Mouse (Mus musculus) cerebellum, adult 2 months (tissue): ENCODE measurements around the gene Tmem8. TPM values are rescaled to one million over a fixed set of nuclear protein-coding genes. Genes with fewer than 3 reads are reported as not detected.

Experiments
- DNase-seq, 2 experiments: peaks; one replicate each; pipeline ENCODE4 v3.0.0; 2021
- H3K27ac ChIP-seq: fragments of 200-500 bp; 2 replicates; pipeline ENCODE4 v1.5.1; 2012; ENCODE audit warnings: low read length, control low read depth, inconsistent platforms; ENCODE audit not compliant: insufficient read depth
- H3K27me3 ChIP-seq: fragments of 200-500 bp; 2 replicates; pipeline ENCODE4 v1.6.1; 2012; ENCODE audit warnings: inconsistent platforms, mild to moderate bottlenecking, low read length, moderate library complexity; ENCODE audit not compliant: control insufficient read depth, insufficient read depth
- H3K4me1 ChIP-seq: fragments of 200-500 bp; 2 replicates; pipeline ENCODE4 v1.6.1; 2011; ENCODE audit warnings: low read length; ENCODE audit not compliant: control insufficient read depth, insufficient read depth
- H3K4me3 ChIP-seq: fragments of 200-500 bp; replicated peaks from 2 replicates; pipeline ENCODE3; 2011; ENCODE audit warnings: mild to moderate bottlenecking, low read depth, low read length, control low read depth; ENCODE audit not compliant: insufficient read depth
- CTCF ChIP-seq: fragments of 200-500 bp; IDR thresholded peaks from 2 replicates; pipeline ENCODE4 v1.5.1; 2011; ENCODE audit warnings: low read depth, mild to moderate bottlenecking, control low read depth, low read length, moderate library complexity, borderline replicate concordance; ENCODE audit not compliant: insufficient read depth
- POLR2A ChIP-seq: fragments of 200-500 bp; IDR thresholded peaks from 2 replicates; pipeline ENCODE4 v1.6.1; 2011; ENCODE audit warnings: low read length, control low read depth, borderline replicate concordance; ENCODE audit not compliant: insufficient read depth
- WGBS: fragments of 180-500 bp; shearing (Covaris S2); methylation state at CpG from one replicate; pipeline ENCODE4 v1.1.7; 2018; 5-methylcytosine and 5-hydroxymethylcytosine counted together
- polyA plus RNA-seq: library from polyadenylated mRNA; depleted of rRNA; stranded (reverse); fragments of >200 nt; gene quantifications from 2 replicates; pipeline ENCODE4 v1.2.3, GENCODE M21; 2012; rRNA removed

Gene Tmem8
- polyA plus RNA-seq, 1 experiment, result 41.0 TPM

DNA sequence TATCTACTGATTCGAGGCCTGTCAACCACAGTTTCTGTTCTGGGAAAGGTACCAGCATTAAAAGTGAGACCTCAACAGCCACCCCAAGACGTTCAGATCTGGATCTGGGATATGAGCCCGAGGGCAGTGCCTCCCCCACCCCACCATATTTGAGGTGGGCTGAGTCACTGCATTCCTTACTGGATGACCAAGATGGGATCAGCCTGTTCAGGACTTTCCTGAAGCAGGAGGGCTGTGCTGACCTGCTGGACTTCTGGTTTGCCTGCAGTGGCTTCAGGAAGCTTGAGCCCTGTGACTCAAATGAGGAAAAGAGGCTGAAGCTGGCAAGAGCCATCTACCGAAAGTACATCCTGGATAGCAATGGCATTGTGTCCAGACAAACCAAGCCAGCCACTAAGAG lies 29.7 kb downstream of the Tmem8 start:
- Histone ChIP-seq H3K4me1 (peaks cover 2% of the 10 kb centered on the region; the same call in 1 of the 2 replicates), H3K4me3 (no peak overlapping the region), H3K27me3 (no peaks in the 10 kb centered on the region), H3K27ac (no peak overlapping the region)
- DNase-seq, result no peak
- TF ChIP-seq POLR2A (no peak), CTCF (no peak)
- WGBS, result 77% methylated on average over 4 of the region's 4 CpGs

DNA sequence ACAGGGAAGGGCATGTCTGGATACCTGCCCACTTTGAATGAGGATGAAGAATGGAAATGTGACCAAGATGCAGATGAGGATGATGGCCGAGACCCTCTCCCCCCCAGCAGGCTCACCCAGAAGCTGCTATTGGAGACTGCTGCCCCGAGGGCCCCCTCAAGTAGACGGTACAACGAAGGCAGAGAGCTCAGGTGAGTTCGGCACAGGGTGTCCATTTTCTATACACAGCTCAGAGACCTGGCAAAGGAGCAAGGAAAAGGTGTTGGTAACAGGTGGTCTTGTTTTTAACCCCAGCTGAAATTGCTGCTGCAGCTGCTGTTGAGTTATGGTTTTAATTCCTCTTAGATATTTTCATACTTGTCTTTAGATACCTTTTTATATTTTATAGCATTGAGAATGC lies 30.3 kb downstream of the Tmem8 start:
- Histone ChIP-seq H3K4me1 (no peaks in the 10 kb centered on the region; the same call in 1 of the 2 replicates), H3K4me3 (no peak overlapping the region), H3K27me3 (no peaks in the 10 kb centered on the region), H3K27ac (no peak overlapping the region)
- WGBS, result 87% methylated on average over 5 of the region's 5 CpGs
- no peak for TF ChIP-seq POLR2A
- TF ChIP-seq CTCF, result no peak
- no peak for DNase-seq

DNA sequence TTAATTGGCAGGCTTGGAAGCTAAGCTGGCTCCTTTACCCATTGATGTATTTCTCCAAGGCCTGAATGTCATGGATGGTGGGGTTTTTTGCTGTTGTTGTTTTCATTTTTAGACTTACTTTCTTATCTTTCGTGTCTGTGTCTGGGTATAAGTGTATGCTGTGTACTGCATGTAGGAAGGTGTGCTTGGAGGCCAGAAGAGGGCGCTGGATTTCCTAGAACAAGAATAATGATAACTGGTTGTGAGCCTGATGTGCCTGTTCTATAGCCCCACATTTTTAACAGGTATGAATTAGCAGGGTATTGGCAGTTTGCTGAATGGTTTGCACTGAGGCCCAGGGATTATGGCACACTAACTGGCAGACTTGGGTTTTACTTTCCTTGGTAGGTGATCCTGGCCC lies 36.0 kb downstream of the Tmem8 start:
- DNase-seq, result no peak
- Histone ChIP-seq H3K27me3 (no peaks in the 10 kb centered on the region), H3K27ac (no peak overlapping the region), H3K4me3 (no peak overlapping the region), H3K4me1 (no peaks in the 10 kb centered on the region)
- WGBS, result 86% methylated on average over 2 of the region's 2 CpGs
- TF ChIP-seq CTCF (no peak), POLR2A (no peak)

DNA sequence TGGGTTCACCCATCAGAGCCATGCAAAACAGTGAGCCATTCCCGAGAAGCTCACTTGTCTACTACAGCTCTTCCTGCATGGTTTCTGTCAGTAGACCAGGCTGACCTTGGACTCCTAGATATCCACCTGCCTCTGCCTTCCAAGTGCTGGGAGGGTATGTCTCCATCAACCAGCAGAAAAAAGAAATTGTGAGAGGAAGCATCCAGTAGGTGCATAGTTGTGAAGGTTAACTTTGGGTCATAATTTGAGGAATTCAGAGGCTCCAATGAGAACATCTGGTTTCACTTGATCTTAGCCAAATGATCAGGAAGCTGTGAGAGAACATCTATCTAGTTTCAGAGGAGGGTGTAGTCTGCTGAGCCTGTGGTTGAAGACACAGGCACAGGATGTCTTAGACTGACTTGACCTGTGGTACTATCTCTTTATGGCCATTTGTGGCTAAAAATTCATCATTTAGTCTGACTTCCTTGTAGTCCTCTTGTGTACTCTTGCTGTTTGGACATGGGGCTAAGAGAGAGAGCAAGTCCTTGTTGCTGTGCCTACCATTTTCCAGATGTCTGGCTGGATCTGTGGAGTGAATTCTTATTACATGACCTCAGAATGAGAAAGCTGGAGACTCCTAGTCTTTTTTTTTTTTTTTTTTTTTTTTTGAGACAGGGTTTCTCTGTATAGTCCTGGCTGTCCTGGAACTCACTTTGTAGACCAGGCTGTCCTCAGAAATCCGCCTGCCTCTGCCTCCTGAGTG lies 39.0 kb downstream of the Tmem8 start:
- 94% methylated on average over 2 of the region's 2 CpGs for WGBS
- TF ChIP-seq POLR2A, result no peak
- H3K4me1 ChIP-seq, result no peaks in the 10 kb centered on the region

DNA sequence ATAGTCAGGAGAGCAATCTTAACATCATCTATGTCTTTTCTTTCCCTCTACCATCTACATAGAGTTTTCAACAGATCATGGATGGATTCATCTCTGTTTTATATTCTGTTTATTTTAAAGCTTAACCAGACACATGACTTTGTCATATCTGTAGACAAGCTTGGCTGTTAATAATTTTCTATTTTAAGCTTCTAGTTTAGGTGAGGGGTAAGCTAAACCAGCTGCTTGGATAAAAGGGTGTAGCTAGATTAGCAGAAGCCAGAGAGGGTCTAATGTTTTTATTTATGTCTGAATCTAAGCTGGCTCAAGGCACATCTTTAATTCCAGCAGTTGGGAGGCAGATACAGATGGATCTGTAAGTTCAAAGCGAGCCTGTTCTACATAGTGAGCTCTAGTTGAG lies 49.6 kb downstream of the Tmem8 start:
- WGBS, result 90% methylated on average over 1 of the region's 1 CpGs
- H3K27ac ChIP-seq, result no peak overlapping the region
- no peaks in the 10 kb centered on the region for H3K27me3 ChIP-seq
- TF ChIP-seq POLR2A (no peak), CTCF (no peak)
- DNase-seq, result no peak
- no peak overlapping the region for H3K4me3 ChIP-seq
- peaks cover 7% of the 10 kb centered on the region; the same call in 1 of the 2 replicates for H3K4me1 ChIP-seq

More for the DNA sequence above, 39.0 kb downstream of the Tmem8 start:
- no peak overlapping the region for H3K27ac ChIP-seq
- no peak overlapping the region for H3K4me3 ChIP-seq
- H3K27me3 ChIP-seq, result no peaks in the 10 kb centered on the region
- no peak for DNase-seq

DNA sequence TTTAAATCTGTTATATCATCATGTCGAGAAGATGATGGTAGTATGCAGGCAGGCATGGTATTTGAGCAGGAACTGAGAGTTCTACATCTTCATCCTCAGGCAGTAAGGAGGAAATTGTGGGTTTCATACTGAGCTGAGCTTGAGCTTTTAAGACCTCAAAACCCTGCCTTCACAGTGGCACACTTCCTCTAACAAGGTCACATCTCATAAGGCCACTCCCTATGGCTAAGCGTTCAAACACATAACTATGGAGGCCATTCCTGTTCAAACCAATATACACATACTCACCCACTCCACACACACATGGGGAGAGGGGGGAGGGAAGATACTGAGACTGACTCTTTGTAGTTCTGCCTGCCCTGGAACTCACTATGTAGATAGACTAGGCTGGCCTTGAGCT lies 54.9 kb downstream of the Tmem8 start:
- TF ChIP-seq POLR2A (no peak), CTCF (no peak)
- no peak overlapping the region for H3K4me3 ChIP-seq
- H3K27me3 ChIP-seq, result no peaks in the 10 kb centered on the region
- no peak for DNase-seq
- peaks cover 7% of the 10 kb centered on the region; the same call in 1 of the 2 replicates for H3K4me1 ChIP-seq
- H3K27ac ChIP-seq, result no peak overlapping the region
- WGBS, result 88% methylated on average over 2 of the region's 2 CpGs

Other genes starting within 250 kb of the Tmem8 start
- gene Mcrip2, start 244.5 kb upstream of the Tmem8 start, polyA plus RNA-seq, result 31.9 and 34.1 TPM in 2 replicates
- gene Mettl26, start 238.2 kb upstream of the Tmem8 start, polyA plus RNA-seq, result 110 and 116 TPM in 2 replicates
- 0.95 and 1.1 TPM in 2 replicates for gene Wfikkn1, start 232.4 kb upstream of the Tmem8 start, polyA plus RNA-seq
- 70.0 and 74.6 TPM in 2 replicates for gene Rab40c, start 193.6 kb upstream of the Tmem8 start, polyA plus RNA-seq
- gene Pigq, start 168.4 kb upstream of the Tmem8 start, polyA plus RNA-seq, result 170 and 191 TPM in 2 replicates
- gene Nhlrc4, start 168.3 kb upstream of the Tmem8 start, polyA plus RNA-seq, result 1.9 and 2.5 TPM in 2 replicates
- gene A930017K11Rik, start 160.7 kb upstream of the Tmem8 start, polyA plus RNA-seq, result 13.4 and 14.0 TPM in 2 replicates
- gene Capn15, start 127.5 kb upstream of the Tmem8 start, polyA plus RNA-seq, result 88.7 and 92.8 TPM in 2 replicates
- 81.8 and 82.9 TPM in 2 replicates for gene Rab11fip3, start 43.7 kb upstream of the Tmem8 start, polyA plus RNA-seq
- 39.5 and 41.3 TPM in 2 replicates for gene Decr2, start 23.0 kb upstream of the Tmem8 start, polyA plus RNA-seq
- gene Nme4, start 17.7 kb upstream of the Tmem8 start, polyA plus RNA-seq, result 6.2 and 6.7 TPM in 2 replicates
- 114 and 118 TPM in 2 replicates for gene Mrpl28, start 10.2 kb downstream of the Tmem8 start, polyA plus RNA-seq
- gene Axin1, start 25.4 kb downstream of the Tmem8 start, polyA plus RNA-seq, result 21.3 and 22.8 TPM in 2 replicates
- gene Pdia2, start 85.8 kb downstream of the Tmem8 start, polyA plus RNA-seq, result 0.07 and 0.10 TPM in 2 replicates
- 21.1 and 23.0 TPM in 2 replicates for gene Rgs11, start 89.7 kb downstream of the Tmem8 start, polyA plus RNA-seq
- 59.9 and 80.0 TPM in 2 replicates for gene Arhgdig, start 94.5 kb downstream of the Tmem8 start, polyA plus RNA-seq
- gene Fam234a, start 130.9 kb downstream of the Tmem8 start, polyA plus RNA-seq, result 30.3 and 34.3 TPM in 2 replicates
- gene Luc7l, start 139.6 kb downstream of the Tmem8 start, polyA plus RNA-seq, result 52.5 and 54.9 TPM in 2 replicates